Mouse (Mus musculus): Measurements from ENCODE around the gene Mkln1.

DNA sequence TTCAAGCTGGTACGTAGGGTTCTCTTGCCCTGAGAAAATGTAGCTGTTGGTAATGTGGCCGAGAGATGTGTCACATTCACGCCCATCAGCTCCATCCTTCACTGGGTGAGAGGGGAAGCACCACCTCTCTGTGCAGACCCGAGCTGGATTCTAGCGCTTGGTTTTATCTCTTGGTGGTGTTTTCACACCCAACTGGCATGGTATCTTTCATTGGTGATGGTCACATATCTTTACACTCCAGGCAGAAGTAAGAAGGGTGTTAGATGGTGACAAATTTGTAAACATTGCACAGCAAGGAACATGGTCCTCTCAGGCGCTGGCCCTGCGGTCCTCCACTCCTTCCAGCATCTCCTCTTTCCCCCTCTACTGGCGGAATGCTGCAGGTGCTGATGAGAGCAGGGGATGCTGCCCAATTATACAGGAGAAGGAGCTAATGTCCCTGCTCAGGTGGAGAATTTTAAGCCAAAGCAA, 120.5 kb downstream of the Mkln1 start:
- TF ChIP-seq MAX (IDR thresholded peaks at IDR 0.05; ENCODE audit: low read depth) (no peak), USF1 (IDR thresholded peaks at IDR 0.05; ENCODE audit: low read depth) (no peak), POLR2A (IDR thresholded peaks at IDR 0.05; ENCODE audit: insufficient read length, low read depth) (no peak), TCF3 (IDR thresholded peaks at IDR 0.05; ENCODE audit: insufficient read length, low read depth) (no peak), MYOG (IDR thresholded peaks at IDR 0.05; ENCODE audit: control insufficient read depth in 1 of 3, insufficient read depth in 1 of 3, insufficient read length in 2 of 3, low read depth in 2 of 3) (no peak), E2F4 (IDR thresholded peaks at IDR 0.05; ENCODE audit: insufficient read depth) (no peak), REST (IDR thresholded peaks at IDR 0.05; ENCODE audit: insufficient read depth, insufficient read length) (no peak)
